Comparison of ENCODE assay signal across 7 mouse cellular contexts in genomic region chr1:86703300-86703964, GRCm38 (mm10). TPM values are rescaled to one million over a fixed set of nuclear protein-coding genes. Genes with fewer than 3 reads are reported as not detected.
DNase-seq lines count a peak whose midpoint lies in the region; ATAC-seq lines count a peak whose summit lies in the region.

TSS of gene Dis3l2 (plus strand) at chr1:86703808.

- WGBS in intestine, embryonic 15.5 days = 2% methylated on average over 54 of the region's 54 CpGs
- WGBS in midbrain, embryonic 10.5 days = 3% methylated on average over 53 of the region's 54 CpGs

- intact Hi-C loops in gastrocnemius, postnatal 36 days (cut with DNase I) = no loop called here
- intact Hi-C loops in left cerebral cortex, postnatal 25 days (cut with DNase I) = no loop called here

- peak within 1 kb of the TSS; percentile 87 for H3K27ac ChIP-seq in intestine, embryonic 15.5 days
- H3K27ac ChIP-seq in midbrain, embryonic 10.5 days (replicated peaks) = peak within 1 kb of the TSS; percentile 97

- no peaks in the 10 kb centered on the region for H3K9me3 ChIP-seq in intestine, embryonic 15.5 days
- H3K9me3 ChIP-seq in midbrain, embryonic 10.5 days (replicated peaks) = no peaks in the 10 kb centered on the region

- H3K4me1 ChIP-seq in intestine, embryonic 15.5 days (replicated peaks) = 0 out of 2 replicates have a peak, but pooled peaks cover 6% of the 10 kb centered on the region
- H3K4me1 ChIP-seq in midbrain, embryonic 10.5 days = peaks cover 26% of the 10 kb centered on the region

- peak within 1 kb of the TSS; percentile 85 for H3K4me2 ChIP-seq in intestine, embryonic 15.5 days (replicated peaks)

- ATAC-seq in intestine, embryonic 15.5 days = peak; percentile 97

- H3K9ac ChIP-seq in intestine, embryonic 15.5 days = peak within 1 kb of the TSS; percentile 80

- DNase-seq in adrenal gland, adult 18-20 months (ENCODE audit: low spot score in 2 of 2) = peak; percentile 84 to 85
- peak; percentile 96 for DNase-seq in embryo, embryonic 11 days
- DNase-seq in gastrocnemius, postnatal 36 days = peak; percentile 77 to 79
- peak; percentile 89 to 90 for DNase-seq in left cerebral cortex, postnatal 25 days (ENCODE audit: low spot score in 2 of 2)
- DNase-seq in midbrain, embryonic 10.5 days (ENCODE audit: low spot score) = peak; percentile 93
- peak; percentile 87 for DNase-seq in right cerebral cortex, postnatal 4 days

- H3K36me3 ChIP-seq in intestine, embryonic 15.5 days = no peaks in the 10 kb centered on the region
- no peaks in the 10 kb centered on the region for H3K36me3 ChIP-seq in midbrain, embryonic 10.5 days

- no peaks in the 10 kb centered on the region for H3K27me3 ChIP-seq in intestine, embryonic 15.5 days (replicated peaks)
- no peaks in the 10 kb centered on the region for H3K27me3 ChIP-seq in midbrain, embryonic 10.5 days (ENCODE audit: low read depth, poor library complexity, severe bottlenecking)

- H3K4me3 ChIP-seq in intestine, embryonic 15.5 days (replicated peaks) = peak within 1 kb of the TSS; percentile 87
- peak within 1 kb of the TSS; percentile 95 for H3K4me3 ChIP-seq in midbrain, embryonic 10.5 days

RNA-seq across cellular contexts. Expression of gene Dis3l2, which starts in this region (rescaled TPM):
- total RNA-seq in adrenal gland, adult 18-20 months (2021) = 10 to 100 TPM; 12.5 to 14.2 TPM
- 10 to 100 TPM in 1 of 2 experiments, 1 to 10 TPM in 1; 9.8 to 11.4 TPM for total RNA-seq in gastrocnemius, postnatal 36 days (2021)
- polyA plus RNA-seq in intestine, embryonic 15.5 days (2015; fragmentation: Nextera tagmentation; extraction: Ambion mirVana) = 19.0 and 20.7 TPM in 2 replicates
- total RNA-seq in left cerebral cortex, postnatal 25 days (2021) = 10 to 100 TPM; 23.5 to 25.6 TPM
- 33.3 and 35.4 TPM in 2 replicates for polyA plus RNA-seq in midbrain, embryonic 10.5 days (2016; fragmentation: Nextera tagmentation; extraction: Ambion mirVana)

Comparison
In these comparisons a context has a peak if more than half of its experiments do, and no peak if none do; other contexts are left out.
1. Peak in every context shown above with its lines: DNase-seq, ATAC-seq, H3K4me3 ChIP-seq and H3K27ac ChIP-seq.